Mouse (Mus musculus) ZHBTc4 (cell line): ENCODE measurements at regions not wholly inside any gene's neighbourhood (a gene's known extent, or its start where the extent isn't known, plus 50 kb on each side); places are given as distances from the start of the nearest gene placed in this dataset.

Experiments
- DNase-seq: peaks from one replicate; pipeline ENCODE4 v3.0.0-alpha.2; 2011; ENCODE audit warnings: low read depth, low spot score

DNA sequence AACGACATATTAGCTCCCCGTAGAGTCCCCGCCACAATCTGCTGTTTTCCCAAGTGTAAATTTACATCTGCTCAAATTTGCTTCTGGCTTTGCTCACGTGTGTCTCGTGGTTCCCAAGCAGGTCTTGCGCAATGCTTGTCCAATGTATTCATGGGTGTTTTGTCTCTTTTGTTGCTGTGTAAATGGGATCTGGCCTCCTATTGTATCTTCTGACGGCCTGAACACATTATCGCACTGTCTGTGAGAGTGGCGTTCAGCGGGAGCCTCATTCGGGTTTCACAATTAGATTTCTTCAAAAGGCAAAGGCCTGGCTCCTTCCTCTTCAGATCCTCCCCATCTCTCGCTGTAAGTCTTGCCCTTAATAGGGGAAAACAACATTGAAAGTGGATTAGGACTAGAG, 274.5 kb downstream of the Fam19a5 start:
- DNase-seq: peak; percentile 12

DNA sequence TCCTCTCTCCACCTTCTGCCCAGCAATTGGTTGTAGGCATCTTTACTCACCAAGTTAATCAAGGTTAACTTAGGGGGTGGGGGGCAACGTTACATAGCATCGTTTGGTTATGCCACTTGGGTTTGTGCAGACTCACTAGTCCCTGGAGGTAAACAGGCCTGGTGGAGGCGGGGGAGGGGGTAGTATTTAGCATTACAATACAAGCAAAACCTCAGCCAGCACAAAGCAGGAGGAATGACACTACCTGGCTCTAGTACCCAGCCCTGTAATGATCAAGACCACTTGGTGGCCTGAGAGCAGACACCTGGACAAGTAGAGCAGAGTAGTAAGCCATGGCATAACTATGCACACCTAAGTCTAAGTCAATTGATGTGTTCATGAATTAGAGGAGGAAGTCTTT, 298.0 kb downstream of the Fam19a5 start:
- peak; percentile 47 for DNase-seq

DNA sequence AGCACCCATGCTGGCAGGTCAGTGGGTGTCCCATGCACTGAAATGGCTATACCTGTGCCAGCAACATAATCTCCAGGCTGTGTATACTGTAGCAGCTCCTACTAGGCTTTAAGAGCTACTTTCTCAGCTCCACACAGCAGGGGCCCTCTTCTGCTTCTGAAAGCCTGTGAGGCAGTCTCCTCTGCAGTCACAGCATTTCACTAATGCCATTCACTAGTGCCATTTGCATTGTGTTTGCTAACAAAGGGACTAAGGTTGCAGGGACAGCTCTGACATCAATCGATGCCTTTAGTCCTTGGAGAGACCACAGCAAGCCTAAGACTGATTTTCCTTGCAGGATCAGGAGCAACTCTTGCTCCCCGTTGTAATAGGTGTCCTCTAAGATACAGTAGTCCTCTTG, 315.0 kb downstream of the Fam19a5 start:
- DNase-seq: peak; percentile 80

DNA sequence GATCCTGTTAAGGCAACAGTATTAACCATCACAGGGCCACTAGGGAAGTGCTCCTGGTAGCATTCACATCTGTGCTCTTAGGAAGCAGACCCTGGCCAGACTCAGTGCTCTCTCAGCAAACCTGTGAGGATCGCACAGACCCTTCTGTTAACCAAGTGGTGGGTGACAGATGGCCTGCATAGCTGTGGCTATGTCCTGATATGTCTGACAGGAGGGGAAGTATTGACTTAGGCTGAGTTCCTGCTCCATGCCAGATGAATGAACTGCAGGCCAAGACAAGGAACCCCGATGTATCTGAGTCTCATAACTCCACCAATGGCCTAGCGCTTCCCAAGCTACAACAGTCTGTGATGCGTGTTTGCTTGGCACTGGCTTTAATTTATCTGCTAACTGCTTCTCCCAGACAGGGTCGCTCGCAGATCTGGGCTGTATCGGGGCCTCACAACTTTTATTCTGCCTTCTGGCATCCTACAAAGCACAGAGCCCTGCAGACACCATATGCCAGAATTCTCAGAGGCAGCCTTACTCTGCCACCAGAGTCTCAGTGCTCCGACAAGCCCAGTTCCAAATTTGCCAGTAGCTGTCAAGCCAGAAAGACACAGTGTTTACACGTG, 332.3 kb downstream of the Fam19a5 start:
- DNase-seq: no peak

- DNase-seq: no peak
Observed at GRCm38 (mm10) chr15:87890903-87891302, 346.8 kb downstream of the Fam19a5 start.

GRCm38 (mm10) chr15:87894866-87895265, 350.8 kb downstream of the Fam19a5 start:
- DNase-seq: peak; percentile 89

DNA sequence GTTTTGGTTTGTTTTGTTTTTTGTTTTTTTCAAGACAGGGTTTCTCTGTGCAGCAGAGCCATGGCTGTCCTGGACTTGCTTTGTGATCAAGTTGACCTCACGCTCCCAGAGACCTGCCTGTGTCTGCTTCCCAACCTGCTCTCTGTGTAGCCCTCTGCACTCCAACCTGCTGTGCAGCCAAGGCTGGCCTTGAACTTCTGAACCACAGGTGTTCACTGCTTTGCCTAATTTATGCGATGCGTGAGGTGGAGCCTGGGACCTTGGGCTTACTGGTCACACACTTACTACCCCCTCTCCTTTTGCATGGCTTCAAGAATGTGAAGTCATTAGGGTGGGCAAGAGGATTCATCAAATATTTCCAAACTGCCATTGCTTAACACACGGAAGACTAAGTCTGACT, 354.6 kb downstream of the Fam19a5 start:
- DNase-seq: peak; percentile 71

- DNase-seq: no peak
Observed at GRCm38 (mm10) chr15:87904436-87904835, 360.3 kb downstream of the Fam19a5 start.

DNA sequence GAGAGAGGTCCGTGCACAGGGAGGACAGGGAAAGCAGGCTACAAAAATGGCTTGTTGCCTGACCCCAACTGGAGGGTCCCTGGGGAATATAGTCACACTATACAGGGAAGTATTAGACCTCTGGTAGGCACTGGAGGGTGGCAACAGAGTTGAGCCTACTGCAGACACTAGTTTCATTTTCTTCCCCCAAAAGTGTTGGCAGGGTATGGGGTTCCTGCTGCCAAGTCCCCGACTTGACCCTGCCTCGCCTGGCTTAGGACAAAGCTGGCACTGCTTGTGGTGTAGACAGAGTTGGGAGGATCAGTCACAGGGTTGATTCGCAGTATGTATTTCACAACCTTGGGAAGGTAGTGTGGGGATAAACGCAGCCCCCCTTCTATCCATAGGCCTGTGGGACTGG, 362.2 kb downstream of the Fam19a5 start:
- no peak for DNase-seq

DNA sequence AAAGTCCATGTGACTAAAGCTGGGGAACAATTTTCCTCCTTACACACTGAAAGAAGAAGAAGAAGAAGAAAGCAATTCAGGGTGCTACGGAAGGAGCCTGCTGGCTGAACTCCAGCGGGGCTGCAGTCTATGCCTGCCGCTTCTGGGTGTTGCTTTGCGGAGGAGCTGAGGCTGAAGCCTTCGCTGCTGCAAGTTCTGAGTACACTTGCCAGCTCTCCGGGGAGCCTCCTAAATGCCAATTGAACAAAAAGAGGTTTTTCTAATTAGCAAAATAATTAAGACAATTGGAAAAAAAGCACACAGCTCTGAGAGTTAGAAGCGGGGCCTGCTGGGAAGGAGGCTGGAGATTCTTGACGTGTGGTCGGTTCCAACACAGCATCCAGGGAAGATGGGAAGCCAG, 378.0 kb downstream of the Fam19a5 start:
- DNase-seq: peak; percentile 26

DNA sequence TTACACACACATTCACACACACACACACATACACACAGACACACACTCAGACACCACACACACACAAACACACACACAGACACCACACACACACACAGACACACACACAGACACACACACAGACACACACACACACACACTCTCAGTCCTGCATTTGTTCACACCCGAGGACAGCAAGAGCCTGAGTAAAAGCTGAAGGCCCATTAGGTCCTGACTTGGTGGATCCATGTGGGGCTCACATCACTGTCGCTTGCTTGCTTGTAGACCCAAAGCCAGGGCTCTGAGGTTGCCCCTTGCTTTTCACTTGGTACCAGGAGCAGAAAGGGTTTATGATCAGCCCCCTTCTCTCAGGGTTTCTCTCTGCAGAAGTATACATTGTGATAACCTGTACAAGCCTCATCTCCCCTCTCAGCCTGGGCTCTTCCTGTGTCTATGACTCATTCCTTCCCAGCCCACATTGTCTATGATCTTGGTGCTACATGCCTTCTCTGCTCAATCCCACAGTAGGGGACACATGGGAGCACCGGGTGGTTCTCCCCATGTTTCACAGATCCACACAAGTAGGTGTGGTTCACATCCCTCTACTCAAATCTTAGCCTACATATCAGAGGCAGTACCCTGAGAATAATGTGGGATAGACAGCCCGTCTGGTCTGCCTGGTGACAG, 378.8 kb downstream of the Fam19a5 start:
- no peak for DNase-seq

DNA sequence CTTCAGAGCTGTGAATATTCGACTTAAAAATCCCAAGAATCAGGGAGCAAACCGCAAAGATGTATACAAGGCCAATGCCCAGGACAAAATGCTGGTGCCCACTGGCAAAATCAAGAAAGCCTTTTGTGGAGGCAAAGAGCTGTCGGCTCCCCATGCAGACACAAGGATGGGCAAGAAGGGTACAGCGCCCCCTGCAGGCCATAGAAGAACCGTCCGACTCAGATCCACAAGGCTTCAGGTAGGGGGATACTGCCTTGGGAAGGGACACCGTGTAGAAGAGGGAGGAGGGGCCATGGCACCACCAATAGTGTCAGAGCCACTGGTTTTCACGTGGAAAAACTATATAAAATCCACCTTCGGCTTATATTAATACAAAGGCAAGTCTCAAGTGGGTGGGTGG, 379.8 kb downstream of the Fam19a5 start:
- peak; percentile 46 for DNase-seq

DNA sequence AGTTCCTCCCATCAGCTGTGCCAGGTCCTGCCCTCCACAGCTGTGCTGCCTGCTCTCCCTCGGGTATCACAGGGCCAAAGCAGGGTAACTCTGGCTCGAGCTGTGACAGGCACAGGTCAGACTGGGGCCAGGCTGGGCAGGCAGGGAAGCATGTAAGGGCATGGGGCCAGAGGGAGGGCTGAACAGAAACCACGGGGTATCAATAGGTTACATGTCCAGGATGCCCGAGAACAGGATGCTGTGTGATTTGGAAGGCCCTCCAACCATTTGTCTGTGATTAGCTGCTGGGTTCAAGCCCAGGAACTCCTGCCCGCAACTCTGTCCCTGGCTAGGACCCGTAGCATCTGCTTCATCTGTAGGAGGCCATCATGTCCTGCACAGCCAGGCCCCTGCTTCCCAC, 391.9 kb downstream of the Fam19a5 start:
- no peak for DNase-seq

DNA sequence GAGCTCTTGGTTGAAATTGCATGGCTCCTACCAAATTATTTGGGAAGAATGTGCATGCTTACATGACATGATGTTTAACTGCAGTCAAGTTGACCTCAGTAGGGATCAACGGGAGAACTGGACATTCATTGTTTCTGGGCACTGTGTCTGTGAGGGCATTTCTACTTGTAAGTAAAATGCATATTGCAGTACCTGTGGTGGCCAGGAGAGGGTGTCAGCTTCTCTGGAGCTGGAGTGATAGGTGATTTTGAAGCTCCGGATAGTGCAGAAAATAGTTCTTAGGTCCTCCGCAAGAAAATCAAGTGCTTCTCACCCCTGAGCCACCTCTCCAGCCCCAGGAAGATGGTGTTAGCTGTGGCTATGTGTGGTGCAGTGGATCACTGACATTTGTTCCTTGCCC, 396.7 kb downstream of the Fam19a5 start:
- peak; percentile 70 for DNase-seq

- no peak for DNase-seq
Observed at GRCm38 (mm10) chr15:87952531-87952930, 408.4 kb downstream of the Fam19a5 start.

DNA sequence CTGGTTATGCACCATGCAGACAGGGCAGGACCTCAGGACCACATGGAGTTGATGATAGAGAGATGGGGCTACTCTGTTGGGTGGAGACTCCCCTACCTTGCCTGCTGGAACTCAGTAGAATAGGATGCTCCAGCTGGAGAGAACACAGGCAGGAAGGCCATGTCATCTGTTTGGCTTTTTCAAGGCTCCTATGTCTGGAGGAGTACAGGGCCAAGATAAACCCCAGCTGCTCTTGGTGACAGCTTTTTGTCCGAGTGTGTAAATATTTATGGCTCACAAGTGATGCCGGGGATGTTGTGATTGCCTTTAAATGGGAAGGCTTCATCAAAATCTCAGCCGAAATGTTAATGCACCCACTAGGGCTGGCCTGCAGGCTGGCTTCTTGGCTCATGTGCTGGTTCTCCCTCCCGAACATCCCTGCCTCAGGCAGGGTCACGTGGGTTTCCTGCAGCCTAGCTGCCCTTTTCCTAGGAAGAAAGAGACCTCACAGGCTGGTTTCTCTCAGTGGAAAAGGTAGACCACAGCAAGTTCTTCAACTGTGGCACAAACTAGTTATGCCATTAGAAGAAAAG, 411.7 kb downstream of the Fam19a5 start:
- DNase-seq: no peak

DNA sequence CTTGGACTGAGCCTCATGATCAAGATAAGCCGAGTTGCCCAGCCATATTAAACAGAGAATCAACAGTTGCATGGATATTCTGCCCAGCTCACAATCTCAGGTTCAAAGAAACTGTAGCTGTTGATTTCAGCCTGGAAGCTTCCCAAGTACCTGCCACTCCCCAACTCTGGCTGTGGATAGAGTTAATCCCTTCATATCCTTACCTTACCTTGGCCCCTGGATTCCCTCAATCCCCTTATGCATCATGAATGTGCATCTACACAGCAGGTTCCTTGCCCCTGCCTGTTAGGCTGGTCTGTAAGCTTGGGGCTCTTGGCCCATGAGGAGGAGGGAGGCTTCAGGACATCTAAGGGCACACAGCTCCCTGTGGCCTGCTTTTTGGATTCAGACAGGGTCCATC, 414.8 kb downstream of the Fam19a5 start:
- no peak for DNase-seq

DNA sequence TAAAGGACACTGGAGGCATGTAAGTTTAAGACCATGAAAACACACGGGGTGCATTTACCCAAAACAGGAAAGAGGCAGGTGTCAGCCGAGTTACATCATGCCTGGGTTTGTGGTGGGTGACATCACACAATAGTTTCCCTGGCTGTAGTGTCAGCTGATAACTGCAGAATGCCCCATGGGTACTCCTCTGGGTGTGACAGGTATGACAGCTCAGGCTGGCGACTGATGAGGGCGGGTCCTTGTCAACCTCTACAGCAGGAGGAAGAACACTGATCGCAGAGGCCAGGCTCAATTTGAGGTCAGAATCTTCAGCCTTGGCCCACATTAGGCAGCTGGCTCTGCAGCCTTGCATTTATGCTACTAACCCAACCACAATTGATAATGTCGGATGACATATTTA, 428.5 kb downstream of the Fam19a5 start:
- no peak for DNase-seq

DNA sequence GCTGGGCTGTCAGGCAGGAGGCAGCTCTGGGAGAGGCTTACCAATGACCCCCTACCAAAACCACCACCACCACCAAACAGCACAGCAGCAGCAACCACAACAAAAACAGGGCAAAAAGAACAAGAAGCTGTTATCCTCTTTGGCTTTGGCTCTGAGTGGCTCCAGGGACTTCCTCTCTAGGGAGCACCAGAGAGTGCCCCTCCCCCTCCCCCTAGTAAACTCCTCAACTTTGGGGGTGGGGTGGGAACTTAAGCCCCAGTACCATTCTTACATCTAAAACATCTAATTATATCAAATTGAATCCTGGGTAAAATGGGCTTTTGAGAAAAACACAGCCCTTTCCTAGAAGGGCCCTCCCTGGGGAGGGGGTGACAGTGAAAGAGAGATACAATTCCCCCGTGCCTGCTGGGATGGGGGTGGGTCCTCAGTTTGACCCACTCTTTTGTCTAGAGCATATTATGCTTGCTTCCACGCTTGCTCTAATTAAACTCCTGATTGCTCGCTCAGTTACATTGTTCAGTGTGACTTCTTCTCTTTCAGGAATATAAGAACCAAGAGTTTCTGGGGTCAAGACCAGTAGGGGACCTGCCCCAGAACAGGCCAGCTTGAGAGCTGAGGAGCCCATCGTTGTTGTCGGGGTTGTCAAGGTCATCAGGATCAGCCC, 443.4 kb downstream of the Fam19a5 start:
- no peak for DNase-seq

DNA sequence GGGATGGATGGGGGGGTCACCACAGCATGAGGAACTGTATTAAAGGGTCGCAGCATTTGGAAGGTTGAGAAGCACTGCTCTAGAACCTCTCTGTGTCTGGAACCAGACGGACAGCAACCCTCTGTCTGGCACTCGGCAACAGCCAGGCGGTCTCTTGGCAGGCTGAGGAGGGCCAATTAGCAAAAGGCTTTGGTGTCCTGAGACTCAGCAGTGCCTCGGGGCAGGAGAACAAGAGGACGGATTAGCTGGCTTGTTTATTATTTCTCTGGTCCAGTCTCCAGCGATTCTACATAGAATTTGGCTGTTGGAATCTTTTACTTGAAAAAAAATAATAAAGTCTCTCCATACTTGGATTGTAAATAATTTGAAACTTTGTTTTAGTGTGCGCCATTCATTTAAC, 450.4 kb downstream of the Fam19a5 start:
- no peak for DNase-seq

GRCm38 (mm10) chr15:88017076-88017475, 473.0 kb downstream of the Fam19a5 start:
- DNase-seq: no peak

GRCm38 (mm10) chr15:88032751-88033150, 488.7 kb downstream of the Fam19a5 start:
- DNase-seq: no peak

DNA sequence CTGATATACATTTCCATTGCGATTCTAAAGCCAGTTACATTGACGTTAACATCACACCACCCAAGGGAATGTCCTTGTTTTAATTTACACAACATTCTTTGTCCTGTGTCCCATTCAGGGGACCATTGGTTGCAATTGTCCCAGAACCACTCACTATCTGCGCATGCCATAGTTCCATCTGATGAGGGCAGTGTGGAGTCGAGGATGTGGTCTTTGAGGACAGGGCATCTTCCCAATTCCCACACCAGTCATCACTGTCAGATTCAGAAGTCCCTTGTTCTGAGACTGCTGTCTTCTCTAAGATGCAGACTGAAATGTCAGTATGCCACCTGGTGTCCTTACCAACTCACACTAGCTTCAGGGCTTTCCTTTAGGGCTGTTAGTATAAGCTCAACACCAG, 489.6 kb downstream of the Fam19a5 start:
- DNase-seq: no peak
